Mouse (Mus musculus) stomach, postnatal 0 days (tissue): ENCODE data around the gene Mccc2. TPM values are rescaled to one million over a fixed set of nuclear protein-coding genes. Genes with fewer than 3 reads are reported as not detected.

Source experiments
- ATAC-seq: fragments of 200-750 bp; cut with Nextera tagmentation; 2 replicates; pipeline ENCODE4 v1.8.0; 2017; ENCODE audit not compliant: low FRiP score, low TSS enrichment
- DNase-seq: peaks from one replicate; pipeline ENCODE4 v3.0.0-alpha.2; 2016; ENCODE audit warnings: low spot score
- H3K27ac ChIP-seq: fragments of 300-500 bp; sonication (generic); replicated peaks from 2 replicates; pipeline ENCODE4 v1.5.1; 2014; ENCODE audit warnings: mild to moderate bottlenecking, control low read depth
- H3K27me3 ChIP-seq: fragments of 300-500 bp; sonication (generic); 2 replicates; pipeline ENCODE4 v1.6.1; 2014; ENCODE audit warnings: low read length; ENCODE audit not compliant: control insufficient read depth, insufficient read depth
- H3K36me3 ChIP-seq: fragments of 300-500 bp; sonication (generic); 2 replicates; pipeline ENCODE4 v1.6.1; 2014; ENCODE audit warnings: low read length, mixed read lengths; ENCODE audit not compliant: control insufficient read depth, insufficient read depth
- H3K4me1 ChIP-seq: fragments of 300-500 bp; sonication (generic); replicated peaks from 2 replicates; pipeline ENCODE4 v1.6.1; 2014; ENCODE audit warnings: antibody characterized with exemption; ENCODE audit not compliant: control insufficient read depth, insufficient read depth
- H3K4me2 ChIP-seq: fragments of 300-500 bp; sonication (generic); replicated peaks from 2 replicates; pipeline ENCODE4 v1.6.1; 2014; ENCODE audit warnings: low read depth, mild to moderate bottlenecking, control low read depth, moderate library complexity
- H3K4me3 ChIP-seq: fragments of 300-500 bp; sonication (generic); 2 replicates; pipeline ENCODE4 v1.5.1; 2014; ENCODE audit warnings: low read depth, low read length, control low read depth
- H3K9ac ChIP-seq: fragments of 300-500 bp; sonication (generic); 2 replicates; pipeline ENCODE4 v1.6.1; 2014; ENCODE audit warnings: mild to moderate bottlenecking, low read length, control low read depth, mixed read lengths
- H3K9me3 ChIP-seq: fragments of 300-500 bp; sonication (generic); 2 replicates; pipeline ENCODE4 v1.6.1; 2016; ENCODE audit warnings: low read length; ENCODE audit not compliant: control insufficient read depth
- CTCF ChIP-seq: IDR thresholded peaks from 2 replicates; pipeline ENCODE4 v1.5.1; 2016; ENCODE audit warnings: antibody characterized with exemption, low read depth, mild to moderate bottlenecking, moderate library complexity
- EP300 ChIP-seq: optimal IDR thresholded peaks from 2 replicates; pipeline ENCODE3; 2016; ENCODE audit warnings: antibody characterized with exemption
- WGBS: fragments of 180-500 bp; shearing (Covaris S2); extraction: QIAGEN DNeasy Blood & Tissue Kit; methylation state at CpG from one replicate; pipeline ENCODE4 v1.1.7; 2014; 5-methylcytosine and 5-hydroxymethylcytosine counted together
- polyA plus RNA-seq: library from polyadenylated mRNA; unstranded; fragments of >200 nt; fragmentation: Nextera tagmentation; extraction: Ambion mirVana; gene quantifications from 2 replicates; pipeline ENCODE4 v1.2.1, GENCODE M21; 2015

The Mccc2 gene
- polyA plus RNA-seq, 1 experiment from 2014 or later: 27.5 TPM

DNA sequence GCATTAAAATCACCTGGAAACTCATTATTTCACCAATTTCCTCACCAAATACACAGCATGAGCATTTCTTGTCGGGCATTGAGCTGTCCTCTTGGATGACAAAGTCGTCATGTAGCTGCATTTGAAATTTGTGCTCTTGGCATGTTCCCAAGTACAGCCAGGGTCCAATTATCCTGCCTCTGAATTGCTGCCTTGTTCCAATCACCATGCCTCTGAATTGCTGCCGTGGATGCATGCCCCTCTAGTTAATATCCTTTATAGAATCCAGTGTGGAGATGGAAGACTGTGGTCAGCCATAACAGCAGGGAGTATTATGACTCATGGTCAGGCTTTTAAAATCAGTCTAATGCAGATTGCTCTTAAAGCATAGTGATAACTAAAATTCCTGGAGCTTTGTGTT lies 77.7 kb downstream of the Mccc2 start:
- WGBS: 77% methylated on average over 3 of the region's 3 CpGs
- Histone ChIP-seq H3K27me3 (no peaks in the 10 kb centered on the region), H3K36me3 (no peaks in the 10 kb centered on the region), H3K9ac (no peak overlapping the region), H3K9me3 (no peaks in the 10 kb centered on the region), H3K4me2 (no peak overlapping the region), H3K4me3 (no peak overlapping the region), H3K4me1 (no peaks in the 10 kb centered on the region), H3K27ac (no peak overlapping the region)
- ATAC-seq (no peak), DNase-seq (no peak)
- TF ChIP-seq EP300: no peak
- TF ChIP-seq CTCF: no peak

DNA sequence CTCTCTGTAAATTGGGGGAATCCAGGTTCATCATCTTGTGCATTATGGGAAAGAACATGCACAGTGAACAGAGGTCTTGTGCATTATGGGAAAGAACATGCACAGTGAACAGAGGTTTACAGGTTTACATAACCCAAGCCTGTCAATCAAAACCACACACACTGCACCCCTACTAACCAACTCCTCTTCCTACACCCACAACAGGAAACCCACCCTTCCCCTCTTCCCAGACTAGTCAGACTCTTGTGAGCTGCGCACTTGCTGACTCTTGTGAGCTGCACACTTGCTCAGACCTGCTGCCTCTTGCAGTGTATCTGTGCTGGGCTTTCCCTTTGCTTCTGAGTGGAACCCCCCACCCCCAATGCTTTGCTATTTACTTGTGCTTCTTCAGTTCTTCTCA lies 83.0 kb downstream of the Mccc2 start:
- no peak overlapping the region for H3K27ac ChIP-seq
- ATAC-seq (no peak), DNase-seq (no peak)
- WGBS: 79% methylated on average over 1 of the region's 1 CpGs
- no peak overlapping the region for H3K9ac ChIP-seq
- no peak for TF ChIP-seq CTCF
- no peak for TF ChIP-seq EP300
- H3K36me3 ChIP-seq: no peaks in the 10 kb centered on the region
- H3K9me3 ChIP-seq: no peaks in the 10 kb centered on the region
- H3K4me1 ChIP-seq: no peaks in the 10 kb centered on the region
- no peak overlapping the region for H3K4me3 ChIP-seq
- no peak overlapping the region for H3K4me2 ChIP-seq
- no peaks in the 10 kb centered on the region for H3K27me3 ChIP-seq

DNA sequence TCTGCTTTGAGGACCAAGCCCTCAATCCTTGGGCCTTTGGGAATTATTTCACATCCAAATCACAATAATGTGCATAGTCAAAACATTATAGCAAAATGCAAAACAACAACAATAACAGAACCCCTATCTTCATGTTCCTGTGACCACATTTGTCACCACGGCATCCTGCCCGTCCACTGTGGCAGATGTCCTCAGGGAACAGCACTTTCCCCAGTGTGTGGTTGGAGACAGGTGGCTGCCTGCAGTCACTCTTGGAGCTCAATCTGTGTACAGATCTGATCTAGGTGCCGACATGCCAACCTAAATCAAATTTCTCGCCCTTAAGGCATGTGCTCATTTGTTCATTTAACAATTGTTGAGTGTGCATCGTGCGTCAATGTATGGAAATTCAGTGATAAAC lies 83.9 kb downstream of the Mccc2 start:
- Histone ChIP-seq H3K9ac (no peak overlapping the region), H3K27me3 (no peaks in the 10 kb centered on the region), H3K4me3 (no peak overlapping the region), H3K36me3 (no peaks in the 10 kb centered on the region), H3K4me2 (no peak overlapping the region), H3K4me1 (no peaks in the 10 kb centered on the region), H3K9me3 (no peaks in the 10 kb centered on the region), H3K27ac (no peak overlapping the region)
- TF ChIP-seq CTCF (no peak), EP300 (no peak)
- WGBS: 81% methylated on average over 6 of the region's 6 CpGs
- no peak for ATAC-seq
- no peak for DNase-seq

DNA sequence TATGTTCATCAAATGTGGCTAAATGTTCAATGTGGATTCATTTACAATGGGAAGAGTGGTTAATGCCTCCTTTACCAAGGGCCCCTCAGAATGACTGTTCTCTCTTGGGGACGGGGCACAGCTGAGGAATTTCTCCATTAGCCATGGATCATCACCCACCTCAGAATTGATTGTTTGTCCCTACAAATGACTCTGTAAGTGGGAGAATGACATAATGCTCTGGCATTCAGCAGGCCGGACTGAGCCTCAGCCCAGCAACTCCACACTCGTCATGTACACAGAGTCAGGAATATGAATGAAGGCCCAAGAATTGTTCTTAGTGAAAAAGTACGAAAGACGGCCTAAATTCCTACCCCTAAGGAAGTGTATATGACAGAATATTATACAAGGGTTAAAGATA lies 89.2 kb downstream of the Mccc2 start:
- WGBS: 65% methylated on average over 5 of the region's 5 CpGs
- Histone ChIP-seq H3K9ac (no peak overlapping the region), H3K4me2 (no peak overlapping the region)

DNA sequence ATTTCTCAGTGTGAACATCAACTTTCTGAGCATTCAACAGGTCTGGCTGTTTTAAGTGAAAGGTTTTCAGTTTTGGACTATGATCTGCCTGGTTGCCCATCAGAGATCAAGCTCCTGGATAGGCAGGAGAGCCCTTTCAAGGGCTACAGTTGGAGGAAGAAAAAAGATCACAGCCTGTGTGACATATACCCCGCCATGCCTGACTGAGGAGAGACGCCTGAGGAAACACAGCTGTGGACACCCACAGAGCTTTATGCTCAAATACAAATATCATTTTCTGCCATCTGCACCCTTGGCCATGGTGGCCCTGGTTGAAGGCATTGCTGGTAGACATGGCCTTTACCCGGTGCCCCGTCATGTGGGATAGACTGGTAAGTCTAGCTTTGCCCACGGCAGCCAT lies 99.8 kb downstream of the Mccc2 start:
- WGBS: 78% methylated on average over 5 of the region's 5 CpGs
- no peak overlapping the region for H3K27ac ChIP-seq
- TF ChIP-seq EP300 (no peak), CTCF (no peak)

More for the DNA sequence above, 89.2 kb downstream of the Mccc2 start:
- H3K27me3 ChIP-seq: no peaks in the 10 kb centered on the region
- no peak for ATAC-seq
- no peak for DNase-seq
- H3K4me3 ChIP-seq: no peak overlapping the region
- H3K27ac ChIP-seq: no peak overlapping the region
- no peaks in the 10 kb centered on the region for H3K4me1 ChIP-seq
- TF ChIP-seq CTCF (no peak), EP300 (no peak)
- H3K9me3 ChIP-seq: no peaks in the 10 kb centered on the region
- no peaks in the 10 kb centered on the region for H3K36me3 ChIP-seq

DNA sequence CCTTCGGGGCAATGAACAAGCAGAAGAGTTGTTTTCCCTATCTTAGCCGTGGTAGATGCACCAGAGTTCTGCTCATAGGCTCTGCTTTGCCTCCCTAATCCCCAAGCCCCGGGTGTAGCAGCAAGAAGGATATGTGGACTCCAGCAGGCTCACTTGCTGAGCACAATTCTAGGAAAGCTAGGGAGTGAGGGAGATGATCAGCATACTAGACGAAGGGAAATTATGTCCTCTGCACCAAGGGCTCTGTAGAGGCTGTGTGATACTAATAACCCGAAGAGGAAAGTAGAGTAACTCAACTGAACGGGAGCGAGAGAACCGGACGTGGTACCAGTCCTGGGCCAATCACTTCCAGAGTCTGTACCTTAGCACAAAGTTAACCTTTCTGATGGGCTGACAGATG lies 114.5 kb downstream of the Mccc2 start, which contains the start of gene Cartpt:
Cartpt (minus strand) TSS at position 127 of the 400 bp plus-strand sequence.
- no peak for ATAC-seq
- Histone ChIP-seq H3K27ac (no peak within 1 kb of the TSS), H3K9ac (no peak within 1 kb of the TSS), H3K27me3 (peaks cover 8% of the 10 kb centered on the region; the same call in 1 of the 2 replicates), H3K4me1 (no peaks in the 10 kb centered on the region), H3K4me3 (no peak within 1 kb of the TSS), H3K4me2 (no peak within 1 kb of the TSS), H3K36me3 (no peaks in the 10 kb centered on the region), H3K9me3 (no peaks in the 10 kb centered on the region)
- DNase-seq: no peak
- 47% methylated on average over 9 of the region's 9 CpGs for WGBS
- TF ChIP-seq CTCF (no peak), EP300 (no peak)

More for the DNA sequence above, 99.8 kb downstream of the Mccc2 start:
- DNase-seq (no peak), ATAC-seq (no peak)
- Histone ChIP-seq H3K9ac (no peak overlapping the region), H3K4me3 (no peak overlapping the region), H3K4me2 (no peak overlapping the region), H3K36me3 (no peaks in the 10 kb centered on the region), H3K4me1 (no peaks in the 10 kb centered on the region), H3K9me3 (no peaks in the 10 kb centered on the region), H3K27me3 (no peaks in the 10 kb centered on the region)
